Mouse (Mus musculus) megakaryocyte, embryonic 14.5 days (primary cell): Measurements from ENCODE around the gene Cspg4.

Source experiments
- FLI1 ChIP-seq: IDR thresholded peaks from 2 replicates; pipeline ENCODE4 v1.6.1; 2012; ENCODE audit warnings: low read length, inconsistent platforms, mixed read lengths
- GATA1 ChIP-seq: IDR thresholded peaks from 3 replicates; pipeline ENCODE4 v1.6.1; 2012; ENCODE audit warnings: mixed read lengths, low read length, inconsistent platforms, borderline replicate concordance

DNA sequence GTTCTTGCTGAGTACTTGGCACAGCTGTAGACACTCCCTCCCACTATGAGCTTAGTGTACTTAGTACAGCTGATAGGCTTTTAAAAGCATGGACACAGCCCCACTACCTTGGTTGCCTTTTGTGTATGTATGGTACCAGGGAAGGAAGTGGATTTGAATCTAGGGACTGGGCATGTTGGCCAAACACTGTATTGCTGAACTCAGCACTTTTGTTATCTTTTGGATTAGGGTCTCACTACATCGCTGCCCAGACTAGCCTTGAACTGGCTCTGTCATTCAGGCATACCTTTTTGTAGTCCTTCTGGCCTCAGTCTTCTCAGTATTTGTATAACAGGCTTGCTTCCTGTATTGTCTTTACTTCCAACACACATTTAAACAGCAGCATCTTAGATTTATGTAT lies 65.7 kb downstream of the Cspg4 start:
- no peak for TF ChIP-seq GATA1
- TF ChIP-seq FLI1: no peak
